In genomic region chr9:117380076-117380475, GRCm38 (mm10) we compare ENCODE assay signal across 13 mouse cellular contexts.
DNase-seq lines count a peak whose midpoint lies in the region; ATAC-seq lines count a peak whose summit lies in the region.
"Had no signal": no experiment of that assay in that cellular context is flagged by ENCODE, and none has a peak within 500 bp of the region (broad histone marks: within the 10 kb centered on the region; RNA-seq: fewer than 3 reads in every experiment).

No protein-coding gene starts in this region.

- DNase-seq in gastrocnemius, adult 18-20 months (ENCODE audit: low spot score): peak; percentile 11
- no peak for DNase-seq in gastrocnemius, adult 8-10 months (ENCODE audit: low spot score in 2 of 2)
- peak; percentile 69 for DNase-seq in embryo, embryonic 10 days (ENCODE audit: low spot score)
- DNase-seq in kidney, adult 18-20 months: peak; percentile 63
- DNase-seq in mesoderm, embryonic 11.5 days (ENCODE audit: low read depth, low spot score): peak; percentile 60
- DNase-seq in cerebellum, adult 8-10 months: no peak
- DNase-seq: cerebellum, adult 9-11 months; thymus, postnatal 14 days had no signal

- H3K9ac ChIP-seq in intestine, embryonic 15.5 days: no peak overlapping the region
- H3K9ac ChIP-seq: heart, embryonic 12.5 days; neural tube, embryonic 12.5 days had no signal

- H3K36me3 ChIP-seq in intestine, embryonic 15.5 days: no peaks in the 10 kb centered on the region
- H3K36me3 ChIP-seq: heart, embryonic 12.5 days; neural tube, embryonic 12.5 days had no signal

- H3K4me1 ChIP-seq in intestine, embryonic 15.5 days (replicated peaks): peaks cover 15% of the 10 kb centered on the region
- H3K4me1 ChIP-seq: neural tube, embryonic 12.5 days had no signal

- WGBS in intestine, embryonic 15.5 days: 26% methylated on average over 5 of the region's 5 CpGs

- H3K4me2 ChIP-seq in intestine, embryonic 15.5 days (replicated peaks): no peak overlapping the region
- H3K4me2 ChIP-seq: heart, embryonic 12.5 days; neural tube, embryonic 12.5 days had no signal

- no peak overlapping the region for H3K27ac ChIP-seq in intestine, embryonic 15.5 days
- H3K27ac ChIP-seq: neural tube, embryonic 12.5 days had no signal

- no peak overlapping the region for H3K4me3 ChIP-seq in intestine, embryonic 15.5 days (replicated peaks)
- H3K4me3 ChIP-seq: heart, embryonic 12.5 days; neural tube, embryonic 12.5 days had no signal

- no peak for ATAC-seq in erythroblast, adult 5-6 weeks (replicated peaks; ENCODE audit: low FRiP score, poor library complexity, severe bottlenecking)
- no peak; the same call in 1 of the 2 replicates for ATAC-seq in intestine, embryonic 15.5 days
- ATAC-seq: intestine, postnatal 0 days had no signal

- no peaks in the 10 kb centered on the region for H3K27me3 ChIP-seq in intestine, embryonic 15.5 days (replicated peaks)
- H3K27me3 ChIP-seq: heart, embryonic 12.5 days; neural tube, embryonic 12.5 days had no signal

- no peaks in the 10 kb centered on the region for H3K9me3 ChIP-seq in intestine, embryonic 15.5 days
- H3K9me3 ChIP-seq: neural tube, embryonic 12.5 days had no signal

Comparison
In these comparisons a context has a peak if more than half of its experiments do, and no peak if none do; other contexts are left out.
1. DNase-seq: peak in gastrocnemius, adult 18-20 months (single experiment), embryo, embryonic 10 days (single experiment), kidney, adult 18-20 months (single experiment) and mesoderm, embryonic 11.5 days (single experiment); none in gastrocnemius, adult 8-10 months (0 of 2) and cerebellum, adult 8-10 months (single experiment).